Mouse (Mus musculus) heart, postnatal 4 days (tissue): ENCODE measurements around the gene Rad9a. TPM values are rescaled to one million over a fixed set of nuclear protein-coding genes. Genes with fewer than 3 reads are reported as not detected.

Experiments used
- DNase-seq: peaks from one replicate; pipeline ENCODE4 v3.0.0; 2021
- total RNA-seq, 2 experiments: library from RNA; stranded (reverse); gene quantifications; 2 replicates each; pipeline ENCODE4 v1.2.3; 2021

Gene Rad9a
- total RNA-seq, 2 experiments from 2014 or later = 8.3 to 8.4 TPM

DNA sequence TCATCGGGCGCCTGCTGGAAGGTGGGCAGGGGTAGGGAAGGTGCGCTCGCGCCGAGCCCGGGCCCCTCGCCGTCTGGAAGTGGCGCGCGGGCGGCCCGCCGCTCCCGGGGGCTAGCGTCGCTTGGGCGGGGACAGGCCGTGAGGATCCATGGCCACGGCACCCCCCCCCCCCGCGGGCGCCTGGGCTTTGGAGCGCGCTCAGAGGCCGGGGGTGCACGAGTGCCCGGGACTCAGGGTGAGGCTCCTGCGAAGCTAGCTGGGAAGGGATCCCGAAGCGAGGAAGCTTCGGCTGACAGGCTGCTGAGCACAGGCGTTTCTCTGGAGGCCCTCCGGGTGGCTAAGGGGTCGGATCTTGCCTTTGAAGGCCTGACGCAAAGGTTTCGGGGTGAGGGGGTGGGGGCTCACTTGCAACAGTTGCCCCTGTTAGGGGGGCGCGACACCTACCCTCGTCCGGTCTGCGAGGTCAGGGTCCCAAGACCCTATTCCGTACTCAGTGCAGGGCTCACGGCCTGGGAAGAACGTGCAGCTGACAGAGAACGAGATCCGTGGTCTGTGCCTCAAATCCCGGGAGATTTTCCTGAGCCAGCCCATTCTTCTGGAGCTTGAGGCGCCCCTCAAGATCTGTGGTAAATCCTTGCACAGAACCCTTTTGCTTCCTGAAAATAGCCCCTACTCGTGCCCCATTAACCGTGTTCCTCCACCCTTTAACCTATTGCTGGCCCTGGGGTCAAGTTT, 9.0 kb downstream of the Rad9a start:
- no peak for DNase-seq

DNA sequence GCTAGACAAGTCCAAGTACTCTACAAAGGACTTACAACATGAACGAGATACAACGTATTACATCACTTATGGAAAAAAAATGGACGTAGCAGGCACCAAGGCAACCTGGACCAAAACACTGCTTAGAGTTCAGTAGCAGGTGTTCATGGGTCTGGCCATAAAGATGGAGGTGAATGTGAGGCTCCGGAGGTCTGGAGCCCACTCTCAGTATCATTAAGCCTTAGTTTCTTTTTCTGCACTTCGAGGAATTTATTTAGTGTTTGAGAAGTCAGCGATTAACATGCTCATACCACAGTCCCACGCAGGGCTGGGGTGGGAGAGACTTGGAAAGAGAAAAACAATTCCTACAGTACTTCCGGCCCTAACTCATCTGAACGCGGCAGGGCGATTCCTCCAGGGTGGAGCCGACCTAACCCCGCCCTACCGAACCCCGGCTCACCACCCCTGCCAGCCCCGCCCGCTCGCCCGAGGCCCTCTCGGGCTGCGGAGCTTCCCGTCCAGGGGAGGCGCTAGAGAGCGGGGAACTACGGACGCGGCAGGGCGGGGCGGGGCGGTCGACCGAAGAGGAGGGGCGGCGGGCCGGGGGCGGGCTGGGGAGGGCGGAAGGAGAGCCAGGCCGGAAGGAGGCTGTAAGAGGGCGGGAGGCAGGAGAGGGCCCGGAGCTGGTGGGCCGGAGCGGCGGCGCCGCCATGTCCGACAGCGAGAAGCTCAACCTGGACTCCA, 9.8 kb downstream of the Rad9a start, which contains the start of gene Ppp1ca:
Gene Ppp1ca (plus strand): TSS at position 538 of the 723 bp plus-strand sequence.
- peak; percentile 99 for DNase-seq

DNA sequence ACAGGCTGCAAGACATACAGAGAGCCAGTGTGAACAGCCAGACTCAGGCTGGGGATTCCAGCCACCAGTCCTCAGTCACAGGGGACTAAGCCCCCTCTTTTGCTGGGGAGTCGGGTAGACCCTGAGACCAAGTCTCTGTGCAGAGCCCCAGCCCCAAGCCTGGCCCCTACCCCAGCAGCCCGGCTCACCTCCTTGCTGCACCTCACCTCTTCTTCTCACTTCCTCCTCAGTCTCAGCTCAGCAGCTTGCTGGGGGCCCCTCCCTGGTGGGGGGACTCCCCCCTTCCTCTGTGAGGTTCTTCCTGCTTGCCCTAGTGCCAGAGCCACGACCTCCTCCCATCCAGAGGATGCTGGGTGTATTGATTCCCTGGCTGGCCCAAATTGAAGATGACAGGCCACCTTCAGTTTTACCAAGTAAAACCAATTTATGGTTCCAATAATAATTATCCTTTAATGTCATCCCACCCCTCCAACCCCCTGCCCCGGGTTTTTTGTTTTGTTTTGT, 10.6 kb downstream of the Rad9a start, which contains the start of gene Tbc1d10c:
Gene Tbc1d10c (minus strand): TSS at position 454 of the 504 bp plus-strand sequence.
- no peak for DNase-seq

DNA sequence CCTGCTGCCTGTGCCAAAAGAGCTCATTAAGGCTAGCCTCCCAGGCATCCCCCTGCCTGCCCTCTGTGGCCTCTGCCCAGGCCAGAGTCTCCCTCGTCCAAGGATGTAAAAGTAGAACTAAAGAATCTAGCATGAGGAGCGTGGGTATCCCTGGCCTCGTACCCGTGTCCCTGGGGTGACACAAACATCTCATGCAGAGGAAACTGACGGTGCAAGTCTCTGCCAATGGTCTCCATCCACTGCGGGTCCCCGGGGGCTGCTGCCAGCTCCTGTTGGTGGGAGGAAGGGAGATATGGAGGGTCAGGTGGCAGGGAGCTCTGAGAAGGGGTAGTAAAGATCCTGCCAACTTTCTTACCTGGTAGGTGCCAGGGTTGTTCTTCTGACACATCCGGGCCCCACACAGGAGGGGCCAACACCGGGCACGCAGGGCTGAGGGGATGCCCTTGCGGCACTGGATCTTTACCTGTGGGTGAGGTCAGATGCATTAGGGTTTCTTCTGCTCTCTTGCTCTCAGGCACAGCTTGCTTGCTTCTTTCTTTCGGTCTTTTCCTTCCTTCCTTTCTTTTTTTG, 12.3 kb downstream of the Rad9a start:
- no peak for DNase-seq

DNA sequence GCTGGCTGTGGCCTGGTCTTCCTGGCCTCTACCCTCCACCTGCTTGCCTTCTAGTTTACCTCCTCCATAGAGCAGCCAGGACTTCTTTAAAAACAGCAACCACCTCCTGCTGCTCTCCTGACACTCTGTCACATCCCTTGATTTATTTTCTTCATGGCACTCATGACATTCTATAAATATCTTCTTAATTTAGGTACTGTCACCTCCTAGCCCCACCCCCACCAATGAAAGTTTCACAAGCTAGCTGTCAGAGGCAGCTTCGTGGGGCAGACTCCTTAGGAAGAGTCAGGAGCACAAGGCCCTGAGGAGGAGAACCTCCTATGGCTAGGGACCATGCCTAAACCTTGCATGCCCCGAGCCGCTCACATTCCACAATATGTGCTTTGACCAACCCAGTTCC, 14.2 kb downstream of the Rad9a start:
- DNase-seq = no peak

DNA sequence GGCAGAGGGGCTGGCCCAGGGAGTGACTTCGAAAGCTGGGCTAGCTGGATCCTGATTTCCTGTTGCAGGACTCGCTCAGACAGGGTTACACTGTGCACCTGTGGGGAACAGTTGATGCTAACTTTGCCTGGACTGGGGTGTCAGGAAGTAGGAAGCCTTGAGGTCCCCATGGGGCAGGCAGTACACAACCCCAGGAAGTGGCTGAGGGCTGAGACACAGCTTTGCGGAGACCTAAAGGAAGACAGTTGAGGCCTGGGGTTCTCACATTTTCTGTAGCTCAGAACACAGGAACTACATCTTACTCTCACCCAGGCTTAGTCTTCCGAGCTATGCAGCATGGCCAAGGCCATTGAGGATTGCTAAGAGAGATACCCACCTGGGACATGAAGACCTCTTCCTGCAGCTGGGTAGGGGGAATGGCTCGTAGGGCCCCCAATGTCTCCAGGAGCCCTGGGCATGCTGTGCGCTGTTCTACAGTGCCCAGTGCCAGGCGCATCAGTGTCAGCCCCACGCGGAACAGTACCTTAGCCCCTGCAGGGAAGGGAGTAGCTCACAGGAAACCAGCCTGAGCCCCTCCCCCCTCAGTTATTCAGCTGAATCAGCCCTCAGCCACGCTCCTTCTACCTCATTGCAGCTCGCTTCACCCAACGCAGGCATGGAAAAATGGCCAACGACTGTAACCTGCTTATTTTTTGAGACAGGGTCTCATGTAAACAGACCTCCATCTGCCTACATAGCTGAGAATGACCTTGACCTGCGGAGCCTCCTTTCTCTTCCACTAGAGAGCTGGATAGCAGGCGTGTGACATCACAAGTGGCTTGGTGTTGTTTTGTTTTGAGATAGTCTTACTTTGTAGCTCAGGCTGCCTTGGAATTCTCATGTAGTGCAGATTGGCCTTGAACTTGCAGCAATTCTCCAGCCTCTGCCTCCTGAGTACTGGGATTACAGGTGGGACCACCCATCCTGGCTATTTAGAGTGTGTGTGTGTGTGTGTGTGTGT, 16.2 kb downstream of the Rad9a start:
- DNase-seq = peak; percentile 47

DNA sequence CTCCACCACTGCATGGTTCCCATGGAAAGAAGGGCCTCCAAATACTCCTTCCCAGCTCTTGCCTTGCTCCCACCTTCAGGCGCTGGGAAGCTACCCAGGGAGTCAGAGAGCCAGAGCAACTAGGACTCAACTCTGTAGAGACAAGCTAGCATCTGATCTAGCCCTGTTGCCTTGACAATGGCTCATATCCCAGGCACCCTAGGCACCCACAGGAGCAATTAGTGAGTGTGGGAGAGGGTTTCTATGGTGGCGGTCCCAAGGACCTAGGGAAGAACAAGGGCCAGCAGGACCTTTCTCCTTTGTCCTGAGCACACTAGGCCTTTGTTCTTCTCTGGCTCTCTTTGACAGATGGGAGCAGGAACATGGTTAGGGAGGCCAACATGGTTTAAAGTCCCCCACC, 17.8 kb downstream of the Rad9a start:
- no peak for DNase-seq

GRCm38 (mm10) chr19:4181892-4182291, 19.6 kb downstream of the Rad9a start:
- DNase-seq = peak; percentile 56

DNA sequence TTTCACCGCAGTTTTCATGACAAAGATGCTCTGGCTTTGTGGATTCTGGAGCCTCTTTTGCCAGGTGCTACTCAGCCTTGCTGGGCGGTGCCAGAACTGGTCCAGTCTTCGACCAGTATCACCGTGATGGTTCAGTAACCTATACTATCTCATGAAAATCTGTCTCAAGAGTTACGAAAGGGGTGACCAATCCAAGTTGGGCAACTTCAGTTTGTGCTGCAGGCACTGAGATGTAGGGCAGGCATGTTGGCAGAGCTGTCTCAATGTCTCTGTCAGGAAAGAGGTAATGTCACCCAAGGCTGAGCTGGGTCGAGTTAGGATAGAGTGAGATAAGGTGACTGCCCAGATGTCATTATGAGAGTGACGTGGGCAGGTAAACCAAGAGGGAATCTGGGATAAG, 21.1 kb downstream of the Rad9a start:
- no peak for DNase-seq

- DNase-seq = peak; percentile 76
Observed at GRCm38 (mm10) chr19:4175368-4175947, 26.0 kb downstream of the Rad9a start, which contains the start of gene Carns1. Gene Carns1, minus strand, starts transcription at chr19:4175479.

DNA sequence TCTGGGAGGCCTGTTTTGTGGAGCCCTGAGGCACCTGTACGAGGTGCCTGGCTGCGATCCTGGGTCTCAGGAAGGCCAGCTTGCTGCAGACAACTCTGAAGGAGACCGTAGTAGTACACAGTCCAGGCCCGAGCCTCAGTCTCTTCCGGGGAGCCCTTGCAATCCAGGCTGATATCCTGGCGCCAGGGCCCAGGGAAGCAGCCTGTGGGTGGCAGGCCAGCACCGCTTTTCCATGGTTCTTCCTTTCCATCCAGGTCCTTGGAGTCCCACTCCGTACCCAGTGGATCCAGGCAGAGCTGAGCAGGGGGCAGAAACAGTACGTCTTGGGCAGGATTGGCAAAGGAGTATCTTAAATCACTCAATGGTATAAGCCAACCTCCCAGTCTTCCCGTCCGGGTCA, 28.5 kb downstream of the Rad9a start:
- no peak for DNase-seq

- peak; percentile 69 for DNase-seq
Observed at GRCm38 (mm10) chr19:4171393-4172290, 29.8 kb downstream of the Rad9a start.

GRCm38 (mm10) chr19:4170723-4171392, 30.6 kb downstream of the Rad9a start:
- DNase-seq = no peak

GRCm38 (mm10) chr19:4169810-4170209, 31.7 kb downstream of the Rad9a start:
- DNase-seq = no peak

- DNase-seq = peak; percentile 100
Observed at GRCm38 (mm10) chr19:4169378-4169784, 32.1 kb downstream of the Rad9a start.

DNA sequence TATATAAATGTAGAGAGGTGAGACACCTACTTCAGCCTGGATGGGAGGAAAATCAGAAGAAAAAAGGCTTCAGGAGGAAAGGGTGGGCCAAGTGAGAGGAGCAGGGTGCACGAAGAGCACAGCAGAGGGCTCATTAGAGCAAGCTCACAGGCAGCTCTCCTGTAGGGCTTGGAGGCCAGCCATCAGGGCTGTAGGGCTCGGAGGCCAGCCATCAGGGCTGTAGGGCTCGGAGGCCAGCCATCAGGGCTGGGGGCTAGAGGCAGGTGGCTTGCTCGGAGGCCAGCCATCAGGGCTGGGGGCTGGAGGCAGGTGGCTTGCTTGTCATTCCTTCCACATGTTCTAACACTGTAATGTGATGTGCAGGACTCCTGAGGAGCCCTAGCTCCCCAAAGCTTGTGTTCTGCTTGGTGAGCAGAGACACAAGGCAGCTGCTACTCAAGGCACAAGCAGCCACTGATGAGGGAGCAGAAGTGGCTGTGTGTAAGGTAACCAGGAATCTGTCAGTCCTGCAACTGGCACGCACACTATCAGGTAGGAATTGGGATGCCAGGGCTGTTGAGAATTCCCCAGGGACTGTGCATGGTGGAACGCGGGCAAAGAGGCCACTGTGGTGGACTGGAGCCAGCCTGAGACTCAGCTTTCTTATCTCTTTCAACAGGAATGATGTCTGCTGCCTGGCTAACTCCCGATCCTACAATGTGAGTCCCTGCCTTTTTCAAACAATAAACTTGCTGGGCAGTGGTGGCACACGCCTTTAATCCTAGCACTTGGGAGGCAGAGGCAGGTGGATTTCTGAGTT, 34.6 kb downstream of the Rad9a start:
- no peak for DNase-seq

GRCm38 (mm10) chr19:4164721-4165120, 36.7 kb downstream of the Rad9a start:
- no peak for DNase-seq

GRCm38 (mm10) chr19:4164100-4164499, 37.4 kb downstream of the Rad9a start:
- DNase-seq = no peak

- DNase-seq = no peak
Observed at GRCm38 (mm10) chr19:4163543-4163887, 37.9 kb downstream of the Rad9a start.
